Mouse (Mus musculus): ENCODE results near the gene Lrfn3.
A peak's percentile ranks its signal among the peaks of the same experiment; 100 is the strongest.

- TF ChIP-seq PAX5 (IDR thresholded peaks at IDR 0.05; ENCODE audit: low read length), result no peak
- no peak for TF ChIP-seq EP300 (IDR thresholded peaks at IDR 0.05; ENCODE audit: low read length)
- TF ChIP-seq CHD1 (IDR thresholded peaks at IDR 0.05; ENCODE audit: low read depth, low read length), result no peak
- peak; percentile 71 to 79 for TF ChIP-seq CTCF (conservative IDR thresholded peaks at IDR 0.05 in 1 of 2, IDR thresholded peaks at IDR 0.05 in 1 of 2; ENCODE audit: low read depth in 2 of 2, low read length in 2 of 2)
- TF ChIP-seq USF2 (conservative IDR thresholded peaks at IDR 0.05; ENCODE audit: low read depth, low read length), result no peak
- TF ChIP-seq POLR2A (IDR thresholded peaks at IDR 0.05; ENCODE audit: low read depth, low read length), result no peak
- TF ChIP-seq GABPA (IDR thresholded peaks at IDR 0.05; ENCODE audit: insufficient replicate concordance, low read depth, low read length), result no peak
- TF ChIP-seq NELFE (IDR thresholded peaks at IDR 0.05; ENCODE audit: low read depth, low read length), result no peak
- no peak for TF ChIP-seq ZNF384 (IDR thresholded peaks at IDR 0.05; ENCODE audit: low read depth, low read length)
- TF ChIP-seq MXI1 (IDR thresholded peaks at IDR 0.05; ENCODE audit: low read depth, low read length), result no peak
- no peak for TF ChIP-seq JUND (conservative IDR thresholded peaks at IDR 0.05; ENCODE audit: low read depth, low read length)
- TF ChIP-seq MAZ (IDR thresholded peaks at IDR 0.05; ENCODE audit: low read depth, low read length), result no peak
- TF ChIP-seq MAX (IDR thresholded peaks at IDR 0.05; ENCODE audit: low read length), result no peak
These were observed 9.2 kb downstream of the Lrfn3 start for GRCm38 (mm10) chr7:30353279-30353822.

All from CH12.LX (cell line).